Comparison of ENCODE assay signal across 28 mouse cellular contexts in genomic region chr19:44903343-44904000, GRCm38 (mm10). TPM values are rescaled to one million over a fixed set of nuclear protein-coding genes. Genes with fewer than 3 reads are reported as not detected.
DNase-seq lines count a peak whose midpoint lies in the region; ATAC-seq and TF ChIP-seq lines count a peak whose summit lies in the region.
"Had no signal": no experiment of that assay in that cellular context is flagged by ENCODE, and none has a peak within 500 bp of the region (broad histone marks: within the 10 kb centered on the region; RNA-seq: fewer than 3 reads in every experiment).

No protein-coding gene starts in this region.

- H3K27me3 ChIP-seq in kidney, embryonic 14.5 days (ENCODE audit: control insufficient read depth, insufficient read depth, low read length) = no peaks in the 10 kb centered on the region
- H3K27me3 ChIP-seq in embryonic facial prominence, embryonic 10.5 days (replicated peaks; ENCODE audit: low read depth, poor library complexity, severe bottlenecking) = peaks cover 17% of the 10 kb centered on the region
- H3K27me3 ChIP-seq in embryonic facial prominence, embryonic 12.5 days = no peaks in the 10 kb centered on the region
- H3K27me3 ChIP-seq in limb, embryonic 12.5 days = peaks cover 10% of the 10 kb centered on the region
- no peaks in the 10 kb centered on the region for H3K27me3 ChIP-seq in cerebellum, adult 2 months (ENCODE audit: control insufficient read depth, insufficient read depth, low read length)
- H3K27me3 ChIP-seq: forebrain, embryonic 15.5 days; limb, embryonic 15.5 days; neural tube, embryonic 13.5 days had no signal

- H3K9ac ChIP-seq in kidney, embryonic 14.5 days (ENCODE audit: low read depth, low read length) = no peak overlapping the region
- H3K9ac ChIP-seq in embryonic facial prominence, embryonic 12.5 days = no peak overlapping the region
- no peak overlapping the region for H3K9ac ChIP-seq in limb, embryonic 12.5 days (replicated peaks)
- H3K9ac ChIP-seq: forebrain, embryonic 15.5 days; limb, embryonic 15.5 days; liver, embryonic 13.5 days; midbrain, embryonic 13.5 days; neural tube, embryonic 13.5 days had no signal

- DNase-seq in kidney, postnatal 4 days = no peak
- no peak for DNase-seq in embryonic facial prominence, embryonic 10.5 days (ENCODE audit: low spot score)
- no peak for DNase-seq in spleen, adult 18-20 months
- no peak for DNase-seq in cerebellum, adult 2 months
- DNase-seq: adrenal gland, adult 2 months; adrenal gland, postnatal 36 days; B cell, adult 2 months; cerebellum, adult 18-20 months; cerebellum, postnatal 14 days; gastrocnemius, adult 2 months; gastrocnemius, postnatal 36 days; heart, adult 2 months; kidney, adult 11 months; kidney, postnatal 36 days; liver, embryonic 13.5 days; lung, adult 18-20 months; right cerebral cortex, postnatal 4 days had no signal

- H3K4me3 ChIP-seq in kidney, embryonic 14.5 days (ENCODE audit: low read length) = no peak overlapping the region
- no peak overlapping the region for H3K4me3 ChIP-seq in embryonic facial prominence, embryonic 10.5 days
- no peak overlapping the region for H3K4me3 ChIP-seq in embryonic facial prominence, embryonic 12.5 days
- H3K4me3 ChIP-seq in limb, embryonic 12.5 days (replicated peaks) = no peak overlapping the region
- H3K4me3 ChIP-seq in cerebellum, adult 2 months (replicated peaks; ENCODE audit: insufficient read depth, low read depth, low read length) = no peak overlapping the region
- H3K4me3 ChIP-seq: forebrain, embryonic 15.5 days; gastrocnemius, adult 2 months; heart, adult 2 months; limb, embryonic 15.5 days; liver, embryonic 13.5 days; midbrain, embryonic 13.5 days; neural tube, embryonic 13.5 days had no signal

- peak overlapping the region; percentile 74 for H3K27ac ChIP-seq in kidney, embryonic 14.5 days (ENCODE audit: low read depth, low read length)
- H3K27ac ChIP-seq in embryonic facial prominence, embryonic 10.5 days (replicated peaks) = 0 out of 2 replicates have a peak overlapping the region, but pooled peaks have one; percentile 49
- 0 out of 2 replicates have a peak overlapping the region, but pooled peaks have one; percentile 76 for H3K27ac ChIP-seq in embryonic facial prominence, embryonic 12.5 days
- H3K27ac ChIP-seq in limb, embryonic 12.5 days = peak overlapping the region; percentile 24; the same call in 1 of the 2 replicates
- H3K27ac ChIP-seq in cerebellum, adult 2 months (ENCODE audit: insufficient read depth, low read length) = no peak overlapping the region
- H3K27ac ChIP-seq: forebrain, embryonic 15.5 days; gastrocnemius, adult 2 months; heart, adult 2 months; liver, embryonic 13.5 days; macrophage; midbrain, embryonic 13.5 days; neural tube, embryonic 13.5 days had no signal

- peaks cover 80% of the 10 kb centered on the region for H3K4me1 ChIP-seq in kidney, embryonic 14.5 days (ENCODE audit: control insufficient read depth, insufficient read depth, low read length)
- peaks cover 79% of the 10 kb centered on the region for H3K4me1 ChIP-seq in embryonic facial prominence, embryonic 10.5 days
- peaks cover 47% of the 10 kb centered on the region for H3K4me1 ChIP-seq in embryonic facial prominence, embryonic 12.5 days
- H3K4me1 ChIP-seq in limb, embryonic 12.5 days (replicated peaks) = peaks cover 36% of the 10 kb centered on the region
- H3K4me1 ChIP-seq in cerebellum, adult 2 months (ENCODE audit: control insufficient read depth, insufficient read depth, low read length) = 0 out of 2 replicates have a peak, but pooled peaks cover 2% of the 10 kb centered on the region

- no peaks in the 10 kb centered on the region for H3K36me3 ChIP-seq in kidney, embryonic 14.5 days (ENCODE audit: control insufficient read depth, insufficient read depth, low read length)
- H3K36me3 ChIP-seq in embryonic facial prominence, embryonic 10.5 days (replicated peaks) = no peaks in the 10 kb centered on the region
- H3K36me3 ChIP-seq in embryonic facial prominence, embryonic 12.5 days = no peaks in the 10 kb centered on the region
- no peaks in the 10 kb centered on the region for H3K36me3 ChIP-seq in limb, embryonic 12.5 days
- H3K36me3 ChIP-seq: forebrain, embryonic 15.5 days; limb, embryonic 15.5 days; liver, embryonic 13.5 days; midbrain, embryonic 13.5 days; neural tube, embryonic 13.5 days had no signal

- TF ChIP-seq POLR2A in cerebellum, adult 2 months (IDR thresholded peaks at IDR 0.05; ENCODE audit: borderline replicate concordance, insufficient read depth, low read length) = no peak

- peak; percentile 70 for ATAC-seq in kidney, embryonic 14.5 days (ENCODE audit: low FRiP score, low TSS enrichment)
- ATAC-seq in embryonic facial prominence, embryonic 12.5 days (ENCODE audit: insufficient number of reproducible peaks, insufficient read depth, low FRiP score, low TSS enrichment) = no peak
- no peak for ATAC-seq in limb, embryonic 12.5 days (ENCODE audit: insufficient number of reproducible peaks, insufficient read depth, low FRiP score, low TSS enrichment, low read depth)
- ATAC-seq: activated CD4-positive, CD25-positive, alpha-beta regulatory T cell, adult 4 months; forebrain, embryonic 15.5 days; hindbrain, embryonic 16.5 days; lung, postnatal 0 days; midbrain, embryonic 13.5 days had no signal

- WGBS in kidney, embryonic 14.5 days = 28% methylated on average over 6 of the region's 6 CpGs
- 65% methylated on average over 6 of the region's 6 CpGs for WGBS in embryonic facial prominence, embryonic 10.5 days
- WGBS in embryonic facial prominence, embryonic 12.5 days = 59% methylated on average over 6 of the region's 6 CpGs
- 56% methylated on average over 6 of the region's 6 CpGs for WGBS in limb, embryonic 12.5 days
- 77% methylated on average over 6 of the region's 6 CpGs for WGBS in cerebellum, adult 2 months

- H3K4me2 ChIP-seq in kidney, embryonic 14.5 days (replicated peaks; ENCODE audit: low read depth, low read length) = no peak overlapping the region
- H3K4me2 ChIP-seq in embryonic facial prominence, embryonic 12.5 days (replicated peaks) = no peak overlapping the region
- no peak overlapping the region for H3K4me2 ChIP-seq in limb, embryonic 12.5 days
- H3K4me2 ChIP-seq: forebrain, embryonic 15.5 days; limb, embryonic 15.5 days; liver, embryonic 13.5 days; midbrain, embryonic 13.5 days; neural tube, embryonic 13.5 days had no signal

- no peaks in the 10 kb centered on the region for H3K9me3 ChIP-seq in kidney, embryonic 14.5 days (ENCODE audit: control insufficient read depth, low read length)
- no peaks in the 10 kb centered on the region for H3K9me3 ChIP-seq in embryonic facial prominence, embryonic 10.5 days
- no peaks in the 10 kb centered on the region for H3K9me3 ChIP-seq in embryonic facial prominence, embryonic 12.5 days
- no peaks in the 10 kb centered on the region for H3K9me3 ChIP-seq in limb, embryonic 12.5 days
- H3K9me3 ChIP-seq: forebrain, embryonic 15.5 days; limb, embryonic 15.5 days; liver, embryonic 13.5 days; midbrain, embryonic 13.5 days; neural tube, embryonic 13.5 days had no signal

- TF ChIP-seq CTCF in cerebellum, adult 2 months (IDR thresholded peaks at IDR 0.05; ENCODE audit: borderline replicate concordance, insufficient read depth, low read depth, low read length) = no peak

RNA-seq across cellular contexts. Expression of gene Slf2, which starts 27.5 kb away (rescaled TPM):
- polyA plus RNA-seq in kidney, embryonic 14.5 days (2014; fragmentation: Nextera tagmentation; extraction: Ambion mirVana) = 35.6 and 60.0 TPM in 2 replicates
- 56.3 and 57.8 TPM in 2 replicates for polyA plus RNA-seq in embryonic facial prominence, embryonic 10.5 days (2016; fragmentation: Nextera tagmentation; extraction: Ambion mirVana)
- polyA plus RNA-seq in embryonic facial prominence, embryonic 12.5 days (2016; fragmentation: Nextera tagmentation; extraction: Ambion mirVana) = 50.1 and 51.6 TPM in 2 replicates
- 49.7 and 53.2 TPM in 2 replicates for polyA plus RNA-seq in limb, embryonic 12.5 days (2016; fragmentation: Nextera tagmentation; extraction: Ambion mirVana)
- polyA plus RNA-seq in cerebellum, adult 2 months (2012; rRNA removed) = 36.4 and 43.8 TPM in 2 replicates
